Mouse (Mus musculus) lung, adult 18-20 months (tissue): ENCODE data around the gene Cdkn1a.
"Not testable (repeated sequence)": the region's sequence is repeated elsewhere in the genome, so short reads cannot be mapped to it uniquely, and the experiment has no call there.

Experiments used
- DNase-seq, 2 experiments: peaks; one replicate each; pipeline ENCODE4 v3.0.0; 2022; ENCODE audit warnings: mixed read lengths in 2 of 2

Gene Cdkn1a

DNA sequence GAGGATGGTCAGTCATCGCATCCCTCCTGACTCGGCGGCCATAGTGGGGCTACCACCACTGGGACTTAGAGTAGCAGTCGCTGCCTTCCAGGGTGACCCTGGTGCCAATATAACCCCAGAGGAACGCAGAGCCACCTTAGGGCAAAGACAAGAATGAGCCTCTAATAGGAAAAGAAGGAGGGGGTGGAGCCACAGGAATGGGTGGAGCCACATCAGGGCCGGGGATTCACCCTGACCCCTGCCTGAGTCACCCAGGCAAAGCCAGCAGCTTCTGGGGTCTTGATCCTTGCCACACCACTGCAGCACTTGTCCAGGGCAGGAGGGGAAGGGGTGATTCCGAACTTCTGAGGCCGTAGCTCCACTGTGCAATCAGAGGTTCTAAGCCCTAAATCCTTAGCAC lies 7.2 kb upstream of the Cdkn1a start:
- peak in 1 of 2 experiments; percentile 1 for DNase-seq

DNA sequence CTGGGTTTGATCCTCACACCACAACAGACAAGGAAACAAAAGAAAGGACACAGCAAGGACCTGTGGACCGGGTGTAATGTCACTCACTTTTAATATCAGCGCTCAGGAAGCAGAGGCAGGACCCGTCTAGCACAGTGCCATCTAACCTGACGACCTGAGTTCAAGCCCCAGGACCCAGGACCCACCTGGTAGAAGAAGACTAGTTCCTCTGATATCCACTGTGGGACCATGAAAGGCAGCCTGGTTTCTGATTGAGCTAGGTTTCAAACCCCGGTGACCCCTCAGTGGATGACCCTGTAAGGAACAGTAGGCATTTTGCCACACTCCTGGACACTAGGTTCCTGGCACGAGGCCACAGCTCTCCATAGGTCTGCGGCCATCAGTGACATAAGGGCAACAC lies 6.1 kb upstream of the Cdkn1a start:
- DNase-seq: peak in 1 of 2 experiments; percentile 3

DNA sequence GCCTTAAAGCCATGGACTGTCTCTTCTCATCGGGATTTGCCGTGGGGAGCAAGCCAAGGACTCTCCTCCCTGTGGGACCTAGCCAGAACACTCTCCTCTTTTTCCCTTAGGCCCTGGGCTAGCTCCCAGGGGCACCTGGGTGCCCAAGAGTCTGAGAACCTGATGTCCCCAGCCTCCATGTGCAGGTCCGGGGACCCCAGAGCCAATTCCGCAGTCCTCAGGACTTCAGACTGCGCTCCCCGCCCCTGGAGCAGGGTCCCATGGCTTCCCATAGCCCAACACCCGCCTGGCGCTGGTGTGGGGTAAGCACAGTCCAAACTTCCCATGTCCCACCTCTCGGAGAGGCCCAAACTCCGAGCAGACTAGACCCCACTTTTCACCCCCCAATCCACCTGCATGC lies 5.5 kb upstream of the Cdkn1a start:
- DNase-seq: peak in 1 of 2 experiments; percentile 2

DNA sequence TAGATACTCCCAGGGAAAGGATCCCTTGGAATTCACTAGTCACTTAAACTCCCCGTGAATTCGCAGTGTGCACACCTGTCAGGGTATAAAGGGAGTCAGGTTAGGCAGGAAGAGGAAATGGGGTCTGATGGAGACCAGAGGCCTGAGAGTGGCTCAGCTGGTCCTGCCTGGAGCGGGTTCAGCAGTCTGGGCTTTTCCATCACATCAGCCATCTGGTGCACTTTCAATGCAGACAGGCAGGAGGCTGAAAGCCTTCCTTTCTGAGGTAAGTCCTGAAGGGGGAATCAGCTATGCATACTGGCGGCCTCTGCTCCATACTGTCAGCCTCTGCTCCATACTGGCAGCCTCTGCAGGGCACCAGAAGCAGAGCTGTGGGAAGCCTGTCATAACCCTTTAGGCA lies 3.9 kb upstream of the Cdkn1a start:
- DNase-seq: peak in 1 of 2 experiments; percentile 2

DNA sequence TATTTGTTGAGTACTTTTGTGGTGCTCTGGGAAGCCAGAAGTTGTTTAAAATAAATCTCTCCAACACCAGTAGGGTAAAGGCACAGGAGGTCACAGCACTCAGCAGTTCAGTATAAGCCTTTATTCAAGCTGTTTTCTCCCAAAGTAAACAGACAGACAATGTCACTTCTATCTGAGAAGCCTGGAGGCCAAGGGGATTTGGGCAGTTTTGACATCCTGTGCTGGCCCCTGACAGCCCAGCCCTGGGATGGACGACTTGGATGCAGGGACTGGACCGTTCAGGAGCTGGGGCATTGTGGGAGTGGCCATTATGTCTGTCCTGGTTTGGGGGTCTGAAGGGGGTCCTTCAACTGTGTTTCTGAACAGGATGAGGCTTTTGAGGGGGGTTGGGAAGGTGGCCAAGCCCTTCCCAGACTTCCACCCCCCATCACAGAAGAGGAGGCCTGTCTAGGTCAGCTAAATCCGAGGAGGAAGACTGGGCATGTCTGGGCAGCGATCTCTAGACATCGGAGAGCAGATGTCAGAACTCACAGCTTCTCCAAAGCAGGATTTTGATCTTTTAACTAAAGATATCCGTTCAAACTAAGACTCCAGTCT lies 670 bp downstream of the Cdkn1a start:
- no peak for DNase-seq

DNA sequence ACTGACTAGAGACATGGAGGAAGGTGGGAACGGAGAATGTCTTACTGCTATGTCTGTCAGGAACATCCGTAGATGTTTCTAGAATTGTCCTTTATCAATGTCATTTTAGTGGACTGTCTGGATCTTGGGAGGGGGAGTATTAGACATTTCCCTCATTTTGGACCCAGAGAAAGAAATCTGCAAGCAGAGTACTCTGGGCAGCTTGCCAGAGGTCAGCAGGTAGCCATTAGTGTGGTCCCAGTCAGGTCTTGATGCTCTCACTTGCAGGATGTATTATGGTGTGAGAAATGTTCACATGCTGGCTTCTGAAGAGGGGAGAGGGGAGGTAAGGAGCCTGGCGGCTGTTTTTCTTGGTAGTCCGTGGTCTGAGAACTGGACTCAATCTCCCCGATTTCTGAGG lies 1.7 kb downstream of the Cdkn1a start:
- no peak for DNase-seq

DNA sequence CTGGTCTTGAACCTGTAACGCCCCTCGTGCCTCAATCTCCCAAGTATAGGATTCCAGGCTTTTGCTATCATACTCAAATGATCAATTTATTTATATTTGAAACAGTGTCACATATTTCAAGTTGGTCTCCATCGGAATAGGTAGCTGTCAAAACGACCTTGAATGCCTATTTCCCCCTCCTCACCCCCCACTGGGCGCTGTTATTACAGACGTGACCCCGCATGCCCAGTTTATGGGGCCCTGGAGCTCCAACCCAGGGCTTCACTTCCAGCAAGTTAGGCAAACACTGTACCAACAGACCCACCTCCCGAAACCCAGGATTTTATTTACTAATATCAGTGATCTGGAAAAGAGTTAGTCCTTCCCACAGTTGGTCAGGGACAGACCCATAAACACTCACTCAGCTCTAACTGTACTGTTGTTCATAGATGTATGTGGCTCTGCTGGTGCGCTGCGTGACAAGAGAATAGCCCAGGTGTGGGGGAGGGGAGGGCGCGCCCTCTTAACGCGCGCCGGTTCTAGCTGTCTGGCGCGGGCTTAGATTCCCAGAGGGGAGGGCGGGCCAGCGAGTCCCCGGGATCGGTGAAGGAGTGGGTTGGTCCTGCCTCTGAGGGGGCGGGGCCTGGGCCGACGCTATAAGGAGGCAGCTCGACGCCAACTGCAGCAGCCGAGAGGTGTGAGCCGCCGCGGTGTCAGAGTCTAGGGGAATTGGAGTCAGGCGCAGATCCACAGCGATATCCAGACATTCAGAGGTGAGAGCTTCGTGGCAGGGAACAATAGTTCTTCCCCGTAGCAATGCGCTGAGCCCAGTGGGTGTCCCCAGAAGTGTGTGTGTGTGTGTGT lies 2.6 kb downstream of the Cdkn1a start:
- peak; percentile 96 to 97 for DNase-seq

DNA sequence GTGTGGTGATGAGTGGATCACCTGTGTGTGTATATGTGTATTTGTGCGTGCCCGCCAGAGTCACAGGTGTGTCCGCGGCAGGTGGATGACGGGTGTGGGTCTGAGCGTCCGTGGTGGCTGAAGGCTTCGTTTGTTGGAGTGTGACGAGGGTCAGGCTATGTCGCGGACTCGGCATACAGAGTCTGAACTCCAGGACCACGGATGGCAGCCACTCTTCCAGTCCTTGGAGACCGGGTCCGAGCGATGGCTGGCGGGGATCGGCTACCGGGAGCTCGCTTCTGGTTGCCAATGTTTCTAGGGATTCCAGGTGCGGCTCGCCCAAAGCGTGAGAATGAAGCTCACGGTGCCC lies 3.2 kb downstream of the Cdkn1a start:
- no peak for DNase-seq

DNA sequence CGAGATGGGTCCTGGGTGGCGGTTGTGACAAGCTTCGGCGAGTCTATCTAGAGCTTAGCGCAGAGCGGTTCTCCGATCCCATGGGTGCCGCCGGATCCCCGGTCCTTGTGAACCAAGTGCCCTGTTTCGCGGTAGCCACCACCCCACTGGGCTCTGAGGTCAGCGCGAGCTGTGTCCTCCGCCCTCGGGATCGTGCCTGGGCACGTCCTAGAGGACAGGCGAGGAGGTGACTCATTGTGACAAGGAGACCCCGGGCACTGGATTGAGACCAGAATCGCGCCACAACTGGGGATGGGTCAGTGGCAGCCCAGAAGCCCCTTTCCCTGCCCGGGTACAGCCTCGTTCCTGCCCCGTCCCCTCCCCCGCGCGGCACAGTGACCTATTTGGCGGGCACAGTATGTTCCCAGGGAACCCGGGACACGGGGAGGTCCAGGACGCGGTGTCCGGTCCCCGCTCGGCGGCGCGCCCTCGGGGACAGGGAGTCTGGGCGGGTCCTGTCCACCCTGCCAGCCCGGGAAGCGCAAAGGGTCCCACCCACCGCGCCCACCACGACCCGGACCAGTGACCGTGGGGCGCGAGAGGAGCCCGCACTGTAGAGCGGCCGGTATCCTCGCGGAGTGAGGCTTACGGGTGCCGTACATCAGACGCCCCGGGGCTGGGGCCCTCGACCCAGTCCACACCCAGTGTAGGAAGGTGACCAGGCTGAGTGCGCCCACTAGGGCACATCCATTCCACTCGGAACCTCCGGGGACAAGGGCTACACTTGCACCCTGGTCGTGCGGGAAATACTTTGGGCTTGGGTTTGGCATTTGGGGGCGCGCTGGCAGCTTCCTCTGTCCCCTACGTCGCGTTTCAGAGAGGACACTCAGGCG lies 3.8 kb downstream of the Cdkn1a start:
- DNase-seq: peak; percentile 89 to 94

DNA sequence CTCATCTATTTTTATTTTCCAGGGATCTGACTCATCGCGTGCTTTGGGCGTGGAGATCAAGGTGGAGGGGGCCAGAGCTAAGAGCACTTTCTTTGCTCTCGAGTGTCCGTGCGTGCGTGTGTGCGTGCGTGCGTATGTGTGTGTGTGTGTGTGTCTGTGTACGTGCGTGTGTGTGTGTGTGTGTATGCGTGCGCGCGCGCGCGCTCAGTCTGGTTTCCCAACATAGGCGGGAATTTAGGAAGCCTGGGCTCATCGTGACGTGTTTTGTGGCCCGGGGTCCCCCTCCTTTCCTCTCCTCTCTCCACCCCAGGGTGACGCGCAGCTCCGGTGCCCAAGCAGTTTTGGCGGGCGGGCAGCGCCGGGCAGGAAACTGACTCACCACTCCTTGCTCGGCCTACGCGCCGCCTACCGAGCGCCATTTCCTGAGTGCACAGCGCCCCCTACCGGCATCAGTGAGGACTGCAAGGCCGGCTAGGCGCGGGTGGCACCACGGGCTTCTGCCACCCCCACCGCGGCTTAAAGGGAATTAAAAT lies 4.5 kb downstream of the Cdkn1a start:
- DNase-seq: peak; percentile 98

DNA sequence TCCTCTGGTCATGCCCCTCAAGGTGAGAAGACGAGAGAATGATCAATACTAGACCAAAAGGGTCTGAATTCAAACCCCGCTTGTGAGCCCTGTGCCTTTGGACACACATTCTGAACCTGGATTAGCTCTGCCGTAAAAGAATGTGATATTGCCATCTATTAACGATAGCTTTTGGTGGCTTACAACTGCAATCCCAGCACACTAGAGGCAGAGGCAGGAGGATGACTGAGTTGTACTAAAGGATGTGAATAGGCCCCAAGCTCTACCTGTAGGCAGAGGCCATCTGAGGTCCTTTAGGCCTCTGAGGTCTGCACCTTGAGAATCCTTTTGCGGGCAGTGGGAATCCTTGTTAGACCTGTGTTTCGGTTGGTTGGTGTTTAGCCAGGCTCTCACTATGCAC lies 5.5 kb downstream of the Cdkn1a start:
- no peak for DNase-seq

DNA sequence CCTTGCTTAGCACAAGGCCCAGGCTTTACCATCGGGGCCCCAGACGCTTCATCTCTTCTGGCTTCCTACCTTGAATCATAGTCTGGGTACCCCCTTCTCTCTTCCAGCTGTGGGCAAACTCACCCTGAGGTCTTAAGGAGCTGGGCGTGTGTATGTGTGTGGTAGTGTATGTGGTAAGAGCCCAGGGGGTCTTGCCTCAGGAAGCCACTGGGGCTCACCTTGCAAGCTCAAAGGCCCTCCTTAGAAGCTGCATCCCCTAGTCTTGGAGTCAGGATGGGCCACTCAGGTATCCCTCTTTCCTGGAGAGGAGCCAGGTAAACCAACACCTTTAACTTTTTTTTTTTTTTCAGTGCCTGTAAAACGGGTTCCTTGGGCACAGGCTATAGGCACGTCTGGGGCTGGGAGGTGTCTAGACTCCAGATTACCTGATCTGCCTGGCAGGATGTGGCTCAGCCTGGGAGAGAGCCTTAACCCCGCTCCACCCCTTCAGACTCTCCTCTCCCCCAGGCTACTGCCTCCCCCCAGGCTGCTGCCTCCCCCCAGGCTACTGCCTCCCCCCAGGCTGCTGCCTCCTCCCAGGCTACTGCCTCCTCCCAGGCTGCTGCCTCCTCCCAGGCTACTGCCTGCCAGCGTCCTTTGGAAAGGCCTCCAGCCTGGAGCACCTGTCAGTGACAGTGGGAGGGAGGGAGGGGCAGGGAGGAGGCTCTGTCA lies 6.2 kb downstream of the Cdkn1a start:
- no peak for DNase-seq

DNA sequence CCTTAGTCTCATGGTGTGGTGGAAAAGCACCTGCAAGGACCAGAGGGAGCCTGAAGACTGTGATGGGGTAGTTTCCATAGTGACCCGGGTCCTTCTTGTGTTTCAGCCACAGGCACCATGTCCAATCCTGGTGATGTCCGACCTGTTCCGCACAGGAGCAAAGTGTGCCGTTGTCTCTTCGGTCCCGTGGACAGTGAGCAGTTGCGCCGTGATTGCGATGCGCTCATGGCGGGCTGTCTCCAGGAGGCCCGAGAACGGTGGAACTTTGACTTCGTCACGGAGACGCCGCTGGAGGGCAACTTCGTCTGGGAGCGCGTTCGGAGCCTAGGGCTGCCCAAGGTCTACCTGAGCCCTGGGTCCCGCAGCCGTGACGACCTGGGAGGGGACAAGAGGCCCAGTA lies 7.5 kb downstream of the Cdkn1a start:
- no peak for DNase-seq

DNA sequence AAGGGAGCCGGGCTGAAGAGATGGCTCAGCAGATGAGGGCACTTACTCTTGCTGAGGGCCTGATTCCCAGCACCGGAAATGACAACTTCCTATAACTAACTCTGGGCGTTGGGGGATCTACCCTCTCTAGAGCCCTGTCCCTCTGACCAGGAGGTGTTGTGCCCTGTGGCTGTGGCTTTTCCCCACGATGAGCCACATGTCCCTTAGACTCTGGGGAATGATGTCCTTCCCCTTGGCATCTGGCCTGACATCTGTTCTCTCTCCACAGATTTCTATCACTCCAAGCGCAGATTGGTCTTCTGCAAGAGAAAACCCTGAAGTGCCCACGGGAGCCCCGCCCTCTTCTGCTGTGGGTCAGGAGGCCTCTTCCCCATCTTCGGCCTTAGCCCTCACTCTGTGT lies 8.3 kb downstream of the Cdkn1a start:
- DNase-seq: no peak

DNA sequence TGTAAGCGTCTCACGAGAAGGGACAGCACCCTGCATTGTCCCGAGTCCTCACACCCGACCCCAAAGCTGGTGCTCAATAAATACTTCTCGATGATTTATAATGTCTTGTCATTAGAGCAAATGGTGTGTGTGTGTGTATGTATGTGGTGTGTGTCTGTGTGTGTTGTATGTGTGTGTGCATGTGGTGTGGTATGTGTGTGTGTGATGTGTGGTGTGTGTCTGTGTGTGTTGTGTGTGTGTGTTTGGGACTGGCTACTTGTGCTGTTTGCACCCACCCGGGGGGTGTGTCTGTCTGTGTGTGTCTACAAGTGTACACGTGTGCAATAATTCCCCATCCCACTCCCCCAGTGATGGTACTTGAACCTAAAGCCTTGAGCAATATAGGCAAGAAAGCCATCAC lies 9.9 kb downstream of the Cdkn1a start:
- DNase-seq: no peak

DNA sequence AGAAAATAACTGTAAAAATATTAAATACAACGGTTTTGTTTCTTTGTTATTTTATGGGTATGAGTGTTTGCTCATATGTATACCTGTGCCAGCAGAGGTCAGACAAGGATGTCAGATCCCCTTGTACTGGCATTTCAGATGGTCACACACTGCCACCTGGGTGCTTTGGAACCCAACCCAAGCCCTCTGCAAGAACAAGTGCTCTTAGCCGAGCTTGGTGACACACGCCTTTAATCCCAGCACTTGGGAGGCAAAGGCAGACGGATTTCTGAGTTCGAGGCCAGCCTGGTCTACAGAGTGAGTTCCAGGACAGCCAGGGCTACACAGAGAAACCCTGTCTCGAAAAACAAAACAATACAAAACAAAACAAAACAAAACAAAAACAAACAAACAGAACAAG lies 19.6 kb downstream of the Cdkn1a start:
- not testable (repeated sequence) for DNase-seq

DNA sequence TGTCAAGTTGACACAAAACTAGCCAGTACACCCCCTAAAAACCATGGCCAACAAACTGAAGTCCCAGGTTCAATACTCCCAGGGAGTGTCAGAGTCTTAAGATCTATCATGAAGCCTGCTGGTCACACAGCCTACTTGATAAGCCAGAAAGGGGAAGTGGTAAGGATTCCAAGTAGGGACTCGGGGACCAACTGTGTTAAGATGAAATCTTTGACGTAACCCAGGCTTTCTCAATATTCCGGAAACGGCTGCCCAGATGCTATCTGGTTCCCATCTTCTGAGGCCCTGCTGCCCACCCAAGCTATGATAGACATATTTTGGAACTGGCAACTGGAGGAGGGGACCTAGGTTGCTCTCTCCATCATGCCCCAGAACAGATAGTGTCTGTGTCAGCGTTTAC lies 20.6 kb downstream of the Cdkn1a start:
- DNase-seq: no peak

DNA sequence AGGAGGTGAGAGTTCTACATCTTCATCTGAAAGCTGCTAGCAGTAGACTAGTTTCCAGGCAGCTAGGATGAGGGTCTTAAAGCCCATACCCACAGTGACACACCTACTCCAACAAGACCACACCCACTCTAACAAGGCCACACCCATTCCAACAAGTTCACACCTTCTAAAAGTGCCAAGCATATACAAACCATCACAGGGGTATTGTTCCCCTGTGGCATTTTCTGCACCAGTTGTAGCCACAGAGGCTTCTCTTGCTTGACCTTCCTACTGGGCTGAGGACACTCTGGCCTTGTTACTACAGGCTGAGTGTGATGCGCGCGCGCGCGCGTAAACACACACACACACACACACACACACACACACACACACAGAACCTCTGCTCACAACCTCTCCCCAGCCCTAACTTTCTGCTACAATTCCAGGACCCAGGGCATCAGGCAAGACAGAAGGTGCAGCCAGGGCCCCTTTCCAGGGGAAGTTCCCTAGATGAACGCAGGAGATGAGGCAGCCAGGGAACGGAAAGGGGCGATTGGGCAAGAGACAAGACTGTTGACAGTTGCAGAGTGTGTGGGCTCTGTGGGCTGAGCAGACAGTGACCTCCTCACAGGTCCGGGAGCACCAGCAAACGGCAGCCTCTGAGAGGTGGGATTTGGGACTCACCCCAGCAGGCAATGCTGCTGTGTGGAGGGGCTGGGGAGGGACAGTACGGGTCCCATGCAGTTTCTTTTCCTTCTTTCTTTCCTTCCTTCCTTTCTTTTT lies 23.0 kb downstream of the Cdkn1a start, which contains the start of gene Rab44:
Rab44 (plus strand) TSS at position 555 of the 762 bp plus-strand sequence.
- DNase-seq: peak in 1 of 2 experiments; percentile 44

DNA sequence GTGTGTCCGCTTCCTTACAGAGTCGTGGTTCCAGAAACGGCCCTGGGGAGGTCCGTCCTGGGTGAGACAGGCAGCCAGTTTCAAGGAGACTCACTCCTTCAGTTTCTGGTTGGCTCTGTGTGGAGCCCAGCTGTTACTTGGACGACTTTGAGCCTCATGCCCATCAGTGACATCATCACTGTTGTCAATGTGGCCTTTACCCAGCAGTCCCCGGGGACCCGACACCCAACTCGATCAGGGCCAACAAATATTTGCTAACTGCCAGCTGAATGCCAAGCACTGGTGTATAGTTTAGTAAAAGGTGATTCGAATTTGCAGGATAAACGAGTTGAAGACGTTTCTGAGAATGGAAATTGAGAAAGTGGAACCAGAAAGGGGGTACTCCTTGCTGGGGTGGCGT lies 25.2 kb downstream of the Cdkn1a start:
- no peak for DNase-seq

DNA sequence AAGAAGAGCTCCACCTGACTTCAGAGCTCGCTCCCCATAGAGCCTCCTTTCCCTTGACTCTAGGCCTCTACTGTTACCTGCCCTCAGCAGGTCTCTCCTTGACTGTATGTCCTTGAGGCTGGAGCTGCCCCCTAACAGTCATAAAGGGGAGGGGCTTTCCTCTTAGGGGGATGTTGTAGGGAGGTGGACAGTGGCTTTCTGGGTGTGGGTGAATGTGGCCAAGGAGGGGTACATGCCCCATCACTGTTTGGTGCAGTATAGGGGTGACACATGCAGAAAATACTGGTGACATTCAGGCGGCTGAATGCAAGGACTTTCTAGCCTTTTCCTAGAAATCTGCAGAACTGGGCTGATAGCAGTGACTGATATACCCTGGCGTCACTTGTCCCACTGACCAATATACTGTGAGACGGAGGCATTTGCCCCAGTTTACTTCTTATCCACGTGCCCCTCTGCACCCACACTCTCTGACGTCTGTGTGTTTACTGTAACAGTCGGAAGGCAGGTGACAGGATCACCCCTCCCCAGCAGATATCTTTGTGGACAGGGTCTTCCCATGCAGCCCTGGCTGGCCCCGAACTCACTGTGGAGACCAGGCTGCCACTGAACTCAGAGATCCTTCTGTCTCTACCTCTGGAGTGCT lies 26.4 kb downstream of the Cdkn1a start:
- DNase-seq: no peak

DNA sequence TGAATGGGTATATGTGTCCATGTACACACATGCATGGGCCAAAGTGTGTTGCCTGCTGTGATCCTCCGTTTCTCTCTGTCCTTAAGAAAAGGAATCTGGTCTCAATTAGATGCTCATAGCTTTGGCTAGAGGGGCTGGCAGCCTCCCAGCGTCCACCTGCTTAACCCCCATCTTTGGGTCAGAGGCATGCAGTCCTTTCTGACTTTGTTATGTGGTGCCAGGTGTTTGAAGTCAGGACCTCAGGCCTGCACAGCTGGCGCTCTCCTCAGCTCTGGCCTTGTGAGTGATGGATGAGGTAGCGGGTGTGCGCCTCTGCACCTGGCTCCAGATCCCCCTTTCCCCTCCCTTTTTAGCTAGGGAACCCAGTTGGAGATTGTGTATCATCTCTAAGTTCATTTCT lies 27.3 kb downstream of the Cdkn1a start:
- DNase-seq: no peak
